Mouse (Mus musculus) brain, embryonic 14.5 days (tissue): Measurements from ENCODE around the gene Gcnt3.

Experiments
- CTCF ChIP-seq: fragments of 200-500 bp; IDR thresholded peaks from 2 replicates; pipeline ENCODE4 v1.5.1; 2012; ENCODE audit warnings: inconsistent platforms, mild to moderate bottlenecking, moderate library complexity, borderline replicate concordance; ENCODE audit not compliant: insufficient read depth, insufficient read length; ENCODE audit errors: extremely low read depth
- POLR2A ChIP-seq: fragments of 200-500 bp; IDR thresholded peaks from 2 replicates; pipeline ENCODE4 v1.6.1; 2012; ENCODE audit warnings: mild to moderate bottlenecking, inconsistent platforms, borderline replicate concordance; ENCODE audit not compliant: poor library complexity, insufficient read depth, insufficient read length, severe bottlenecking; ENCODE audit errors: extremely low read depth

- TF ChIP-seq CTCF (no peak), POLR2A (peak; percentile 92)
Observed at GRCm38 (mm10) chr9:70012408-70012901, 25.4 kb downstream of the Gcnt3 start, which contains the start of gene Gtf2a2.
